Mouse (Mus musculus) left cerebral cortex, postnatal 25 days (tissue): Measurements from ENCODE around the gene Cd93. TPM values are rescaled to one million over a fixed set of nuclear protein-coding genes. Genes with fewer than 3 reads are reported as not detected.

Source experiments
- total RNA-seq, 2 experiments: library from RNA; stranded (reverse); gene quantifications; 2 replicates each; pipeline ENCODE4 v1.2.3; 2021

Cd93 gene
- total RNA-seq, 2 experiments from 2014 or later: 6.1 to 7.6 TPM

Other genes with a start within 250 kb of the Cd93 start
- 10 to 100 TPM; 35.1 to 42.9 TPM for gene Sstr4, start 48.2 kb downstream of the Cd93 start, total RNA-seq
- 10 to 100 TPM; 10.6 to 13.8 TPM for gene Thbd, start 35.4 kb downstream of the Cd93 start, total RNA-seq
- 10 to 100 TPM; 11.6 to 13.5 TPM for gene Nxt1, start 229.0 kb upstream of the Cd93 start, total RNA-seq
- 10 to 100 TPM; 28.9 to 30.9 TPM for gene Gzf1, start 237.5 kb upstream of the Cd93 start, total RNA-seq